Mouse (Mus musculus): Measurements from ENCODE around the gene Mrfap1. TPM values are rescaled to one million over a fixed set of nuclear protein-coding genes. Genes with fewer than 3 reads are reported as not detected.
"Not testable (repeated sequence)": the region's sequence is repeated elsewhere in the genome, so short reads cannot be mapped to it uniquely, and the experiment has no call there.

Gene Mrfap1
- polyA plus RNA-seq (2015; fragmentation: Nextera tagmentation; extraction: Ambion mirVana), result 396 and 428 TPM in 2 replicates

DNA sequence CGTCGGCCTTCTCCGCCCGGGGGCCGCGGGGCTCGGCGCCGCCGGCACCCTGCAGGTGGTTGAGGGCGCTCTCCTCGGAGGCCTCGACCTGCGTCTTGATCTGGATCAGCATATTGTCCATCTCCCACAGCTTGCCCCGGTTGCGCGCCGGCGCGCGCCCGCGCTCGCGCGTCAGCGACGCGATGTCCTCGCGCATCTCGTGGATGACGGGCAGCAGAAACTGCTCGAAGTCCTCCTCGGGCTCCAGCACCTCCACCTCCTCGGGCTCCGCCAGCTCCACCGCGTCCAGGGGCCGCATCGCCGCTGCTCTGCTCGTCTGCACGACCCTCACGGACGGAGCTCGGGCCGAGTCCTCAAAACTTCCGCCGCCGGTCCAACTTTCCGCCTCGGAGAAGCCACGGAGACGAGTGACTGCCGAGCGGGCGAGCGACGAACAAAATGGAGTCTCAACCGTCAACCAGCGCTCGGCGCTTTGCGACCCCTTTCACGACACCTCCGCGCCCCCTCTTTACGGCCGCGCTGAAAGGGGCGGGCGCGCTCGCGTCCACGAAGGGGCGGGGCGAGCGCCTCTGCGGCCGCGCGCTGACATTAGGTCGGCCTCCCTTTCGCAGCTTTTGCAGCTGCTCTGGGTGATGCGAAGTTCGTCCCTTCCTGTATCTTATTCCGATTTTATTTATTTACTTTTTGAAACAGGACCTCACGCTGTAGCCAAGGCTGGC is at the start of gene Mrfap1:
Mrfap1 (minus strand) TSS at position 477 of the 719 bp plus-strand sequence.
- under 1% methylated on average over 90 of the region's 90 CpGs for WGBS
- peak; percentile 80 for ATAC-seq (ENCODE audit: low FRiP score, low TSS enrichment)
- Histone ChIP-seq H3K27ac (ENCODE audit: low read length) (peak within 1 kb of the TSS; percentile 96), H3K4me3 (ENCODE audit: low read length) (peak within 1 kb of the TSS; percentile 76), H3K9ac (replicated peaks; ENCODE audit: low read length) (peak within 1 kb of the TSS; percentile 87), H3K4me2 (replicated peaks; ENCODE audit: low read depth, low read length) (peak within 1 kb of the TSS; percentile 73)
- H3K27me3 ChIP-seq (ENCODE audit: insufficient read depth, low read length); H3K36me3 ChIP-seq (ENCODE audit: insufficient read depth, low read length); H3K9me3 ChIP-seq (ENCODE audit: low read length); H3K4me1 ChIP-seq (ENCODE audit: insufficient read depth, low read length): not testable (repeated sequence)

DNA sequence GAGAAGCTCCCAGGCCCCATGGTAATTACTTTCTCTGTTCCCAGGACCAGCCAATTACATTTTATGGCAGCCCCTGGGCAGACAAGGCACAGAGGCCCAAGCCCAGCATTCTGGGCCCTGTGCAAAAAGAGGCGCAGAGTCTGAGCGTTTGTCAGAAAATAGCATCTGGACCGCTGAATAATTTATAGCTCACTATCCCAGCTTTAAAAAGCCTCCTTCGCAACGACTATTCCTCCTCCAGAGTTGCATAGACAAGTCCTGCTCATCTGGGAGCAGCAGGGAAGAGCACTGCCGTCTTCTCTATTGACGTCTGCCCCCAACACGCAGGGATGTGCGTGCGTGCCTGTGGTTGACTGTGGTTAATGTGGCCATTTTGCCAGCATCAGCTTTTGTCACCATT is 47.9 kb upstream of the Mrfap1 start:
- no peak overlapping the region for H3K4me2 ChIP-seq (replicated peaks; ENCODE audit: low read depth, low read length)
- H3K4me3 ChIP-seq (ENCODE audit: low read length), result no peak overlapping the region
- H3K9ac ChIP-seq (replicated peaks; ENCODE audit: low read length), result no peak overlapping the region
- H3K27ac ChIP-seq (ENCODE audit: low read length), result no peak overlapping the region
- peaks cover 5% of the 10 kb centered on the region; the same call in 1 of the 2 replicates for H3K9me3 ChIP-seq (ENCODE audit: low read length)
- H3K27me3 ChIP-seq (ENCODE audit: insufficient read depth, low read length), result no peaks in the 10 kb centered on the region
- no peaks in the 10 kb centered on the region for H3K4me1 ChIP-seq (ENCODE audit: insufficient read depth, low read length)
- no peak for ATAC-seq (ENCODE audit: low FRiP score, low TSS enrichment)
- no peaks in the 10 kb centered on the region for H3K36me3 ChIP-seq (ENCODE audit: insufficient read depth, low read length)
- WGBS, result 49% methylated on average over 10 of the region's 10 CpGs

DNA sequence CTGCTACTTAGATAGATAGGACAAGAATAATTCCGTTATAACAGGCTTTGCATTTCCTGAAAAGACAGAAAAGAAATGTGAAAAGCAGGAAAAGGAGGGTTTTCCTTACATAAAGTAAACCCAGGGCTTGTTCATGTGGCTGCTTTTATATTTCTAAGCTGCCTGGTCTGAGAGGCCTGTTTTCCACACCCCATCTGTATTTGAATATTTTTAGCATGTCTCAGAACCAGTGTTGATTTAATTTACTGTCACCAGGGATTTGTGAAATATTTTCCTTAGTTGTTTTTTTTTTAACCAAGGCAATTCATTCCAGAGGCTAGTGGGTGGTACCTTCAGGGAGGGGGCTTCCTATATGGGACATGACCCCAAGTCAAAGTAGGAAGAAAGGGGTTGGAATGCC is 45.1 kb upstream of the Mrfap1 start:
- 63% methylated on average over 1 of the region's 1 CpGs for WGBS
- ATAC-seq (ENCODE audit: low FRiP score, low TSS enrichment), result no peak

DNA sequence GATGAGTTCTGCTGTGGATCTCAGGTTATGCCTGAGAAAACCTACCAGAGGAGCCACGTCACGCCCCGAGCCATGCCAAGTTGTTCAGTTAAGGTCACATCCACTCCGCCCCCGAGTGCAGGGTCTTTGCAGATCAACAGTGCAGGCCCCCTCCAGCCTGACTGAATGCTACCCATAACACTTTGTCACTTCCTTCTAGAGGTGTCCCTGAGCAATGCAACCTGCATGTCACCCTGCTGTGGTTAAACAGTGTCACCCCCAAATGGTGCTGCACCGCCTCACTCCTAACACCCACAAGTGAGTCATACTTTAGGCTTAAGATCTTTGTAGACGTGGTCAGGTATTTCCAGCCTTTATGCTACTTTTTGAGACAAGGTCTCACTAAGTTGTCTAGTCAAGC is 43.5 kb upstream of the Mrfap1 start:
- H3K27me3 ChIP-seq (ENCODE audit: insufficient read depth, low read length), result no peaks in the 10 kb centered on the region
- no peak overlapping the region for H3K4me2 ChIP-seq (replicated peaks; ENCODE audit: low read depth, low read length)
- H3K4me1 ChIP-seq (ENCODE audit: insufficient read depth, low read length), result no peaks in the 10 kb centered on the region
- no peak overlapping the region for H3K27ac ChIP-seq (ENCODE audit: low read length)
- H3K36me3 ChIP-seq (ENCODE audit: insufficient read depth, low read length), result no peaks in the 10 kb centered on the region
- WGBS, result 74% methylated on average over 7 of the region's 7 CpGs
- no peak overlapping the region for H3K4me3 ChIP-seq (ENCODE audit: low read length)
- H3K9ac ChIP-seq (replicated peaks; ENCODE audit: low read length), result no peak overlapping the region
- peaks cover 5% of the 10 kb centered on the region; the same call in 1 of the 2 replicates for H3K9me3 ChIP-seq (ENCODE audit: low read length)
- ATAC-seq (ENCODE audit: low FRiP score, low TSS enrichment), result no peak

More for the DNA sequence above, 45.1 kb upstream of the Mrfap1 start:
- Histone ChIP-seq H3K9ac (replicated peaks; ENCODE audit: low read length) (no peak overlapping the region), H3K36me3 (ENCODE audit: insufficient read depth, low read length) (no peaks in the 10 kb centered on the region), H3K4me1 (ENCODE audit: insufficient read depth, low read length) (no peaks in the 10 kb centered on the region), H3K4me2 (replicated peaks; ENCODE audit: low read depth, low read length) (no peak overlapping the region), H3K27ac (ENCODE audit: low read length) (no peak overlapping the region), H3K4me3 (ENCODE audit: low read length) (no peak overlapping the region), H3K27me3 (ENCODE audit: insufficient read depth, low read length) (no peaks in the 10 kb centered on the region), H3K9me3 (ENCODE audit: low read length) (peaks cover 5% of the 10 kb centered on the region; the same call in 1 of the 2 replicates)

DNA sequence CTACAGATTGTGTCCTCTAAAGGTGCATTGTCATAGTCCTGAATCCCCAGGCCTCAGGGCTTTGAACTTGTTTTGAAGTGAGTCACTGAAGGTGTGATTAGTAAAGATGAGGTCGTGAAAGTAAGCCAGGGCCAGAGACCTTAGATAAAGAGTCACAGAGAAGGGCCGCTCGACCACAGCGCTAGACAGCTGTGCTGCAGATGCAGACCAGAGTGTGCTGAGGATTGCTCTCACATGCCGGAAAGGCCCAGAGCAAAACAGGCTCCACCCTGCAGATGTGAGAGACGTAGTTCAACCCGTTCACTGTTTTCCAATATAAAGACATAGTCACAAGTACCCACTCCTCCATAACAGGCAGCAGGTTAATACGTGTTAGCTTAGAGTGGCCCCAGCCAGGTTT is 43.0 kb upstream of the Mrfap1 start:
- no peaks in the 10 kb centered on the region for H3K36me3 ChIP-seq (ENCODE audit: insufficient read depth, low read length)
- no peak overlapping the region for H3K4me3 ChIP-seq (ENCODE audit: low read length)
- H3K9ac ChIP-seq (replicated peaks; ENCODE audit: low read length), result no peak overlapping the region
- no peak for ATAC-seq (ENCODE audit: low FRiP score, low TSS enrichment)
- H3K9me3 ChIP-seq (ENCODE audit: low read length), result peaks cover 5% of the 10 kb centered on the region; the same call in 1 of the 2 replicates
- H3K4me1 ChIP-seq (ENCODE audit: insufficient read depth, low read length), result no peaks in the 10 kb centered on the region
- H3K27me3 ChIP-seq (ENCODE audit: insufficient read depth, low read length), result no peaks in the 10 kb centered on the region
- H3K4me2 ChIP-seq (replicated peaks; ENCODE audit: low read depth, low read length), result no peak overlapping the region
- H3K27ac ChIP-seq (ENCODE audit: low read length), result no peak overlapping the region
- WGBS, result 66% methylated on average over 8 of the region's 8 CpGs

DNA sequence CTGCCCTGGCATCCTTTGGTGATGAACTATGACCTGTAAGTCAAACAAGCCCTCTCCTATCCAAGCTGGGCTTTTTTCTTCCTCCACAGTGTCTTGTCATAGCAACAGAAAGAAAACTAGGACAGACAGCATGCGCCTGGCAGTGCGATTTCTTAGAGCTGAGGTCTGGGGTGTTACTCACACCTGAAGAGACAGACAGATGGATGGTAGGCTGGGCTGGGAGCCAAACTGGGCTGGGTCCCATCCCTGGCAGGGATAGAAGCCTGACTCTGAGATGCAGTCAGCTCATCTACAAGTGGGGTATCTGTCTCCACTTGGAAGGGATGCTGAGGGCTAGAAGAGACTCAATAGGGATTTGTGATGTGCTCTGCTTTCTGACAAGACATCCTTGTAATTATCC is 42.5 kb upstream of the Mrfap1 start:
- peaks cover 5% of the 10 kb centered on the region; the same call in 1 of the 2 replicates for H3K9me3 ChIP-seq (ENCODE audit: low read length)
- WGBS, result 91% methylated on average over 2 of the region's 2 CpGs
- H3K27me3 ChIP-seq (ENCODE audit: insufficient read depth, low read length), result no peaks in the 10 kb centered on the region
- H3K9ac ChIP-seq (replicated peaks; ENCODE audit: low read length), result no peak overlapping the region
- no peak overlapping the region for H3K4me2 ChIP-seq (replicated peaks; ENCODE audit: low read depth, low read length)
- no peak overlapping the region for H3K27ac ChIP-seq (ENCODE audit: low read length)
- no peak for ATAC-seq (ENCODE audit: low FRiP score, low TSS enrichment)
- H3K36me3 ChIP-seq (ENCODE audit: insufficient read depth, low read length), result no peaks in the 10 kb centered on the region
- no peaks in the 10 kb centered on the region for H3K4me1 ChIP-seq (ENCODE audit: insufficient read depth, low read length)
- no peak overlapping the region for H3K4me3 ChIP-seq (ENCODE audit: low read length)

DNA sequence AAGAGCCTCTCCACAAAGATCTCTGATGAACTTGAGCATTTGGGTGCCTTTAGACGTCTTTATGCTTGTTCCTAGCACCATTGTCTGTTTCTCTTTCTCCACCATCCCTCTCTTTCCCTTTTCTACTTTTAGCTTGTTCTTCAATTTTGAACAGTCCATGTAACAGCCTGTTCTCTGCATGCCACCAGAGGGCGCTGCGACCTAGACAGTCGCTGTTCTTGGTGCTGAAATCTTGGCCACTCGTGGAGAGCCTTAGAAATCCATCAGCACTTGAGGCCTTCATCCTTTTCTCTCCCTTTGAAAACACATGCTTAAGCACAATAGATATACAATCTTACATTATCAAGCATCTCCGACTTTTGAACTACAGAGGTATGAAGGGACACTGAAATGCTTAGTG is 39.4 kb upstream of the Mrfap1 start:
- no peak for ATAC-seq (ENCODE audit: low FRiP score, low TSS enrichment)
- Histone ChIP-seq H3K4me2 (replicated peaks; ENCODE audit: low read depth, low read length) (no peak overlapping the region), H3K9me3 (ENCODE audit: low read length) (no peaks in the 10 kb centered on the region), H3K27me3 (ENCODE audit: insufficient read depth, low read length) (no peaks in the 10 kb centered on the region), H3K27ac (ENCODE audit: low read length) (no peak overlapping the region), H3K4me1 (ENCODE audit: insufficient read depth, low read length) (peaks cover 1% of the 10 kb centered on the region), H3K4me3 (ENCODE audit: low read length) (no peak overlapping the region), H3K9ac (replicated peaks; ENCODE audit: low read length) (no peak overlapping the region), H3K36me3 (ENCODE audit: insufficient read depth, low read length) (no peaks in the 10 kb centered on the region)
- 3% methylated on average over 6 of the region's 6 CpGs for WGBS

DNA sequence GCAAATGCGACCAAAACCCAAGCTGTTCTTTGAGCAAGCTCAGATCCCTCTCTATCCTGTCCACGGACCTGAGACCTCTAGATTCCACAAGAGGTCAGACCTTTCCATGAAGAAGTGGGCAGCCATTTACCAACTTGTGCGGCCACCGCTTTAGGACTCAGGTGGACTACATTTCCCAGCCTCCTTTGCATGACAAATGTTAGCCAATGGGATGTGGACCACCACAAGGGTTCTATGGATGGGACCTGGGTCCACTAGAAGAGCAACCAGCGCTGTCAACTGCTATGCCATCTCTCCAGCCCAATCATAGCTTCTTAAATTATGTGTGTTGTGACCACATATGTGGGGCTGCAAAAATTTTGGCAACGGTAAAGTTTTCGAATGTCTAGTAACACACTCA is 34.7 kb upstream of the Mrfap1 start:
- Histone ChIP-seq H3K9me3 (ENCODE audit: low read length) (no peaks in the 10 kb centered on the region), H3K27me3 (ENCODE audit: insufficient read depth, low read length) (no peaks in the 10 kb centered on the region; the same call in 1 of the 2 replicates), H3K4me1 (ENCODE audit: insufficient read depth, low read length) (peaks cover 5% of the 10 kb centered on the region), H3K27ac (ENCODE audit: low read length) (no peak overlapping the region), H3K4me2 (replicated peaks; ENCODE audit: low read depth, low read length) (no peak overlapping the region), H3K9ac (replicated peaks; ENCODE audit: low read length) (no peak overlapping the region), H3K4me3 (ENCODE audit: low read length) (no peak overlapping the region), H3K36me3 (ENCODE audit: insufficient read depth, low read length) (no peaks in the 10 kb centered on the region)
- no peak for ATAC-seq (ENCODE audit: low FRiP score, low TSS enrichment)
- WGBS, result 56% methylated on average over 7 of the region's 7 CpGs

DNA sequence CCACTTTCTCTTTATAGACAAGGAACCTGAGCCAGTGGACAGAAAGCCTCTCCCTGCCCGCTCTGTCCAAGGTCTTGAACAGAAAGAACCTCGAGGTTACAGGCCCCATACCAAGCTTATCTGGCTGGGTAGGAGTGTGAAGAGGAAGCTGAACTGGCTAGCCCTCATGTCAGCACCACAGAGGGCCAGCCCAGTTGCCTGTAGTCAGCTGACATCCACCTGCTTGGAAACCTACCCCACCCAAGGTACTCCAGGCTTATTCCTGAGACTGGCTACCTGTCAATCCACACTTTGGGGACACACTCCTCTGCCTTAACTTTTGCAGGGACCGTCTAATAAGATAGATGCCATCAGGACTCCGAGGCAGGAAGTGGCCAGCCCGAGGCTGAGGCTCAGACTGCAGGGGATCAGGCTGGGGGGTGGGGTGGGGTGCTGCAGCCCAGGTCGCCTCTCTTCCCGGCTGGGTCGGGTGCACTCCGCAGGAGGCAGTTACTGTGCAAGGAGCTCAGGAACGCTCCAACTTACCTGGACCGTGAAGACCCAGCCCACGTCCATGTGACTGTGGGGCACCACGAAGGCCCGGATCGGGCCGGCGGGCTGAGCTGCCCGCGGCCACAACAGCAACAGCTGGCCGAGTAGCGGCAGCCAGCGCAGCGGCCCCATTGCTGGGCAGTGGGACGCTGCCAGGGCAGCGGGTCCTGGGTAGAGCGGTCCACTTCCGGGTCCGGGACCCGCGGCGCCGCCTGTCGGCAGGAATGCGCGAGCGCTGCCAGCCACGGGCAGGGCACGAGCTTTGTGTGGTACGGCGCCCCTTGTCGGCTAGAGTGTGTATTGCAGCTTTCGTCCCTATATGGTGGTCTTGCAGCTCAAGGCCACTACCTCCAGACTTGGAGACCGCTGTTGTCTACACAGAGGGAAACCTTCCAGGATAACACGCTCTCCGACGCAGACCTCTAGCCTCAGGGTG is 33.6 kb upstream of the Mrfap1 start, which contains the start of gene Man2b2:
Man2b2 (minus strand) TSS at position 741 of the 967 bp plus-strand sequence.
- H3K36me3 ChIP-seq (ENCODE audit: insufficient read depth, low read length), result no peaks in the 10 kb centered on the region
- H3K4me2 ChIP-seq (replicated peaks; ENCODE audit: low read depth, low read length), result peak within 1 kb of the TSS; percentile 75
- ATAC-seq (ENCODE audit: low FRiP score, low TSS enrichment), result peak; percentile 90
- H3K4me1 ChIP-seq (ENCODE audit: insufficient read depth, low read length), result peaks cover 5% of the 10 kb centered on the region
- H3K4me3 ChIP-seq (ENCODE audit: low read length), result peak within 1 kb of the TSS; percentile 64
- H3K9ac ChIP-seq (replicated peaks; ENCODE audit: low read length), result peak within 1 kb of the TSS; percentile 70
- H3K9me3 ChIP-seq (ENCODE audit: low read length), result no peaks in the 10 kb centered on the region
- 2% methylated on average over 46 of the region's 46 CpGs for WGBS
- no peaks in the 10 kb centered on the region; the same call in 1 of the 2 replicates for H3K27me3 ChIP-seq (ENCODE audit: insufficient read depth, low read length)
- H3K27ac ChIP-seq (ENCODE audit: low read length), result peak within 1 kb of the TSS; percentile 11; the same call in 1 of the 2 replicates

Measured in kidney, embryonic 16.5 days (tissue).